9 mouse cellular contexts compared by ENCODE assay signal in genomic region chr8:72547122-72547801, GRCm38 (mm10). TPM values are rescaled to one million over a fixed set of nuclear protein-coding genes. Genes with fewer than 3 reads are reported as not detected.
DNase-seq lines count a peak whose midpoint lies in the region; ATAC-seq and TF ChIP-seq lines count a peak whose summit lies in the region.
"Had no signal": no experiment of that assay in that cellular context is flagged by ENCODE, and none has a peak within 500 bp of the region (broad histone marks: within the 10 kb centered on the region; RNA-seq: fewer than 3 reads in every experiment).

No protein-coding gene starts in this region.

- peaks cover 0 to 51% of the 10 kb centered on the region in 2 experiments; a peak in 2 of 4 replicates for H3K4me1 ChIP-seq in CH12.LX (ENCODE audit: control insufficient read depth in 1 of 2, insufficient read depth in 2 of 2)
- H3K4me1 ChIP-seq in embryonic fibroblast, embryonic 13.5 days (ENCODE audit: control insufficient read depth, insufficient read depth, low read length) = no peaks in the 10 kb centered on the region
- H3K4me1 ChIP-seq in hindbrain, embryonic 13.5 days (replicated peaks) = peaks cover 55% of the 10 kb centered on the region
- H3K4me1 ChIP-seq in liver, embryonic 14.5 days (replicated peaks; ENCODE audit: control insufficient read depth in 2 of 2, insufficient read depth in 2 of 2, low read length in 1 of 2) = peaks cover 13 to 14% of the 10 kb centered on the region in 2 experiments

- no peaks in the 10 kb centered on the region for H3K9me3 ChIP-seq in CH12.LX (replicated peaks; ENCODE audit: low read length)
- H3K9me3 ChIP-seq in hindbrain, embryonic 13.5 days = no peaks in the 10 kb centered on the region
- no peaks in the 10 kb centered on the region for H3K9me3 ChIP-seq in liver, embryonic 14.5 days (ENCODE audit: control insufficient read depth, low read length)

- in situ Hi-C loops in CH12.LX (cut with MboI; ENCODE audit: low pct_ligation_motif_present, low pct_unique_long_range_greater_than_20kb, low sequenced_read_pairs) = no loop called here

- 0 out of 2 replicates have a peak overlapping the region, but pooled peaks have one; percentile 21 for H3K27ac ChIP-seq in CH12.LX (ENCODE audit: insufficient read depth, low read depth)
- H3K27ac ChIP-seq in embryonic fibroblast, embryonic 13.5 days (ENCODE audit: insufficient read depth, low read length) = no peak overlapping the region
- H3K27ac ChIP-seq in hindbrain, embryonic 13.5 days = peak overlapping the region; percentile 88
- peak overlapping the region; percentile 59 for H3K27ac ChIP-seq in liver, embryonic 14.5 days

- TF ChIP-seq RAD21 in CH12.LX (IDR thresholded peaks at IDR 0.05; ENCODE audit: low read depth, low read length) = no peak

- H3K27me3 ChIP-seq in CH12.LX (replicated peaks) = no peaks in the 10 kb centered on the region
- no peaks in the 10 kb centered on the region for H3K27me3 ChIP-seq in hindbrain, embryonic 13.5 days
- H3K27me3 ChIP-seq in liver, embryonic 14.5 days (ENCODE audit: control insufficient read depth, insufficient read depth, low read length) = no peaks in the 10 kb centered on the region
- H3K27me3 ChIP-seq: Patski had no signal

- H3K36me3 ChIP-seq in CH12.LX (replicated peaks in 1 of 2; ENCODE audit: control insufficient read depth in 1 of 2, insufficient read depth in 1 of 2, low read length in 1 of 2) = peaks cover 13 to 48% of the 10 kb centered on the region in 2 experiments
- peaks cover 15% of the 10 kb centered on the region for H3K36me3 ChIP-seq in hindbrain, embryonic 13.5 days
- peaks cover 5% of the 10 kb centered on the region for H3K36me3 ChIP-seq in liver, embryonic 14.5 days (replicated peaks; ENCODE audit: control insufficient read depth, insufficient read depth, low read depth)

- H3K79me2 ChIP-seq in CH12.LX (replicated peaks; ENCODE audit: control insufficient read depth, extremely low read depth, insufficient read depth, poor library complexity, severe bottlenecking) = peaks cover 56% of the 10 kb centered on the region

- H3K4me2 ChIP-seq in CH12.LX (ENCODE audit: insufficient read depth, low read depth, poor library complexity, severe bottlenecking) = peak overlapping the region; percentile 93
- peak overlapping the region; percentile 99 for H3K4me2 ChIP-seq in hindbrain, embryonic 13.5 days
- peak overlapping the region; percentile 97 for H3K4me2 ChIP-seq in liver, embryonic 14.5 days (ENCODE audit: low read depth)

- peak; percentile 27 for ATAC-seq in hindbrain, embryonic 13.5 days (ENCODE audit: low FRiP score)
- ATAC-seq in liver, embryonic 14.5 days (ENCODE audit: insufficient read depth) = 0 out of 2 replicates have a peak, but pooled peaks have one; percentile 1

- dilution Hi-C loops in CH12.LX (cut with MboI; ENCODE audit: extremely low pct_ligation_motif_present, extremely low pct_unique_long_range_greater_than_20kb, low sequenced_read_pairs) = no loop called here

- no peak for TF ChIP-seq POLR2A in CH12.LX (IDR thresholded peaks at IDR 0.05; ENCODE audit: low read depth, low read length)
- no peak for TF ChIP-seq POLR2A in embryonic fibroblast, embryonic 13.5 days (IDR thresholded peaks at IDR 0.05; ENCODE audit: low read depth, low read length)

- H3K9ac ChIP-seq in CH12.LX (ENCODE audit: insufficient read depth, low read depth) = peak overlapping the region; percentile 94
- peak overlapping the region; percentile 99 for H3K9ac ChIP-seq in hindbrain, embryonic 13.5 days
- H3K9ac ChIP-seq in liver, embryonic 14.5 days (replicated peaks) = peak overlapping the region; percentile 99

- 3% methylated on average over 27 of the region's 27 CpGs for WGBS in hindbrain, embryonic 13.5 days
- 1% methylated on average over 27 of the region's 27 CpGs for WGBS in liver, embryonic 14.5 days (ENCODE audit: insufficient replicate concordance)

- peak; percentile 19 for DNase-seq in embryo, embryonic 10.5 days (ENCODE audit: low spot score)
- DNase-seq in embryo, embryonic 10 days (ENCODE audit: low spot score) = no peak
- DNase-seq in CH12.LX (ENCODE audit: extremely low read depth) = peak; percentile 17
- no peak for DNase-seq in liver, embryonic 14.5 days (ENCODE audit: low read depth in 3 of 3, low spot score in 3 of 3)
- DNase-seq in ovary, postnatal 36 days (ENCODE audit: low spot score) = peak; percentile 19
- DNase-seq in frontal cortex, postnatal 25 days (ENCODE audit: low spot score in 2 of 2) = no peak

- TF ChIP-seq EP300 in CH12.LX (IDR thresholded peaks at IDR 0.05; ENCODE audit: low read length) = no peak
- TF ChIP-seq EP300 in liver, embryonic 14.5 days (IDR thresholded peaks at IDR 0.05; ENCODE audit: low read depth) = no peak

- no peak for TF ChIP-seq CTCF in CH12.LX (conservative IDR thresholded peaks at IDR 0.05 in 1 of 2, IDR thresholded peaks at IDR 0.05 in 1 of 2; ENCODE audit: low read depth in 2 of 2, low read length in 2 of 2)
- TF ChIP-seq CTCF in embryonic fibroblast, embryonic 13.5 days (IDR thresholded peaks at IDR 0.05; ENCODE audit: borderline replicate concordance, insufficient read depth, low read length) = no peak
- no peak for TF ChIP-seq CTCF in liver, embryonic 14.5 days (IDR thresholded peaks at IDR 0.05; ENCODE audit: low read depth)

- peak overlapping the region; percentile 89 to 99 (median 95) for H3K4me3 ChIP-seq in CH12.LX (replicated peaks in 1 of 3; ENCODE audit: low read depth in 2 of 3, low read length in 2 of 3, poor library complexity in 1 of 3)
- peak overlapping the region; percentile 99 for H3K4me3 ChIP-seq in embryonic fibroblast, embryonic 13.5 days (ENCODE audit: insufficient read depth, low read length)
- peak overlapping the region; percentile 99 for H3K4me3 ChIP-seq in hindbrain, embryonic 13.5 days
- H3K4me3 ChIP-seq in liver, embryonic 14.5 days (ENCODE audit: insufficient read depth in 1 of 2, low read depth in 2 of 2, low read length in 2 of 2) = peak overlapping the region; percentile 93 to 96

TF ChIP-seq in CH12.LX, 34 proteins besides CTCF, POLR2A, EP300 and RAD21:
- TF ChIP-seq SMC3 (IDR thresholded peaks at IDR 0.05; ENCODE audit: low read depth, low read length) (no peak), JUND (conservative IDR thresholded peaks at IDR 0.05; ENCODE audit: low read depth, low read length) (no peak), CHD1 (IDR thresholded peaks at IDR 0.05; ENCODE audit: low read depth, low read length) (0 out of 2 replicates have a peak, but pooled peaks have one; percentile 17), HCFC1 (IDR thresholded peaks at IDR 0.05; ENCODE audit: low read depth, low read length) (0 out of 2 replicates have a peak, but pooled peaks have one; percentile 8), JUN (IDR thresholded peaks at IDR 0.05; ENCODE audit: insufficient read depth, low read depth, low read length) (no peak), RCOR1 (conservative IDR thresholded peaks at IDR 0.05; ENCODE audit: low read depth, low read length) (no peak), MXI1 (IDR thresholded peaks at IDR 0.05; ENCODE audit: low read depth, low read length) (no peak), SIN3A (IDR thresholded peaks at IDR 0.05; ENCODE audit: low read length) (peak; percentile 53), ZNF384 (IDR thresholded peaks at IDR 0.05; ENCODE audit: low read depth, low read length) (no peak), NELFE (IDR thresholded peaks at IDR 0.05; ENCODE audit: low read depth, low read length) (no peak), UBTF (IDR thresholded peaks at IDR 0.05; ENCODE audit: low read depth, low read length) (peak; percentile 98), ELF1 (IDR thresholded peaks at IDR 0.05; ENCODE audit: low read depth, low read length) (no peak), USF2 (conservative IDR thresholded peaks at IDR 0.05; ENCODE audit: low read depth, low read length) (no peak)
TF ChIP-seq in CH12.LX: peak in this region for 4.

RNA-seq across cellular contexts. Expression of gene Med26, which starts 0.8 kb away (rescaled TPM):
- 9.7 and 10.3 TPM in 2 replicates for total RNA-seq in CH12.LX (2012; rRNA removed)
- 6.6 and 8.7 TPM in 2 replicates for total RNA-seq in CH12.LX (2014; rRNA removed)
- polyA plus RNA-seq in CH12.LX (2012; ENCODE audit: insufficient read length, low read depth) = 12.9 and 14.3 TPM in 2 replicates
- 6.4 and 7.5 TPM in 2 replicates for polyA plus RNA-seq in embryonic fibroblast, embryonic 13.5 days (2011; ENCODE audit: insufficient read length, low read depth, missing spikeins)
- polyA plus RNA-seq in hindbrain, embryonic 13.5 days (2015; fragmentation: Nextera tagmentation; extraction: Ambion mirVana) = 15.7 and 16.6 TPM in 2 replicates
- 4.6 TPM in 2 replicates for polyA plus RNA-seq in liver, embryonic 14.5 days (2012; rRNA removed)
- polyA plus RNA-seq in liver, embryonic 14.5 days (2014; fragmentation: Nextera tagmentation; extraction: Ambion mirVana) = 5.5 and 6.2 TPM in 2 replicates

RNA-seq across cellular contexts. Expression of gene Smim7, which starts 23.6 kb away (rescaled TPM):
- total RNA-seq in CH12.LX (2012; rRNA removed) (37.7 and 42.2 TPM in 2 replicates), CH12.LX (2014; rRNA removed) (70.3 and 79.8 TPM in 2 replicates)
- 60.7 and 61.0 TPM in 2 replicates for polyA plus RNA-seq in CH12.LX (2012; ENCODE audit: insufficient read length, low read depth)
- 68.9 and 104 TPM in 2 replicates for polyA plus RNA-seq in embryonic fibroblast, embryonic 13.5 days (2011; ENCODE audit: insufficient read length, low read depth, missing spikeins)
- 128 and 141 TPM in 2 replicates for polyA plus RNA-seq in hindbrain, embryonic 13.5 days (2015; fragmentation: Nextera tagmentation; extraction: Ambion mirVana)
- polyA plus RNA-seq in liver, embryonic 14.5 days (2012; rRNA removed) = 12.5 and 16.3 TPM in 2 replicates
- polyA plus RNA-seq in liver, embryonic 14.5 days (2014; fragmentation: Nextera tagmentation; extraction: Ambion mirVana) = 32.2 and 33.5 TPM in 2 replicates

RNA-seq across cellular contexts. Expression of gene Tmem38a, which starts 24.6 kb away (rescaled TPM):
- total RNA-seq in CH12.LX (2012; rRNA removed) (3.1 and 6.2 TPM in 2 replicates), CH12.LX (2014; rRNA removed) (3.3 and 3.8 TPM in 2 replicates)
- polyA plus RNA-seq in CH12.LX (2012; ENCODE audit: insufficient read length, low read depth) = 3.8 and 4.2 TPM in 2 replicates
- 12.0 and 14.4 TPM in 2 replicates for polyA plus RNA-seq in embryonic fibroblast, embryonic 13.5 days (2011; ENCODE audit: insufficient read length, low read depth, missing spikeins)
- polyA plus RNA-seq in hindbrain, embryonic 13.5 days (2015; fragmentation: Nextera tagmentation; extraction: Ambion mirVana) = 19.3 and 20.4 TPM in 2 replicates
- 0.98 and 1.1 TPM in 2 replicates for polyA plus RNA-seq in liver, embryonic 14.5 days (2012; rRNA removed)
- polyA plus RNA-seq in liver, embryonic 14.5 days (2014; fragmentation: Nextera tagmentation; extraction: Ambion mirVana) = 0.62 and 0.97 TPM in 2 replicates

RNA-seq across cellular contexts. Expression of gene Slc35e1, which starts 54.8 kb away (rescaled TPM):
- 27.2 and 34.5 TPM in 2 replicates for total RNA-seq in CH12.LX (2012; rRNA removed)
- 24.0 and 28.7 TPM in 2 replicates for total RNA-seq in CH12.LX (2014; rRNA removed)
- 16.8 and 19.8 TPM in 2 replicates for polyA plus RNA-seq in CH12.LX (2012; ENCODE audit: insufficient read length, low read depth)
- 45.4 and 50.3 TPM in 2 replicates for polyA plus RNA-seq in embryonic fibroblast, embryonic 13.5 days (2011; ENCODE audit: insufficient read length, low read depth, missing spikeins)
- 9.1 and 9.2 TPM in 2 replicates for polyA plus RNA-seq in hindbrain, embryonic 13.5 days (2015; fragmentation: Nextera tagmentation; extraction: Ambion mirVana)
- polyA plus RNA-seq in liver, embryonic 14.5 days (2012; rRNA removed) = 7.9 and 8.9 TPM in 2 replicates
- polyA plus RNA-seq in liver, embryonic 14.5 days (2014; fragmentation: Nextera tagmentation; extraction: Ambion mirVana) = 4.1 and 4.3 TPM in 2 replicates

Comparison
In these comparisons a context has a peak if more than half of its experiments do, and no peak if none do; other contexts are left out.
1. DNase-seq: peak in embryo, embryonic 10.5 days (single experiment), CH12.LX (single experiment) and ovary, postnatal 36 days (single experiment); none in embryo, embryonic 10 days (single experiment), liver, embryonic 14.5 days (0 of 3) and frontal cortex, postnatal 25 days (0 of 2).
2. Peak in every context shown above with its lines, with median percentiles within 50 percentile points of each other: H3K4me2 ChIP-seq, H3K4me3 ChIP-seq and H3K9ac ChIP-seq.